Mouse (Mus musculus) heart, embryonic 16.5 days (tissue): ENCODE results near the gene Ninj1. TPM values are rescaled to one million over a fixed set of nuclear protein-coding genes. Genes with fewer than 3 reads are reported as not detected.
A peak's percentile ranks its signal among the peaks of the same experiment; 100 is the strongest.

ENCODE experiments used
- ATAC-seq: fragments of 200-750 bp; cut with Nextera tagmentation; replicated peaks from 2 replicates; pipeline ENCODE4 v1.8.0; 2017; ENCODE audit warnings: moderate number of reproducible peaks; ENCODE audit not compliant: insufficient read depth, low FRiP score; ENCODE audit errors: extremely low read depth
- H3K27ac ChIP-seq: fragments of 300-500 bp; sonication (generic); 2 replicates; pipeline ENCODE4 v1.5.1; 2014; ENCODE audit warnings: mild to moderate bottlenecking, low read length, control low read depth, moderate library complexity
- H3K27me3 ChIP-seq: fragments of 300-500 bp; sonication (generic); 2 replicates; pipeline ENCODE4 v1.6.1; 2014; ENCODE audit warnings: low read length, mixed read lengths; ENCODE audit not compliant: control insufficient read depth, insufficient read depth
- H3K36me3 ChIP-seq: fragments of 300-500 bp; sonication (generic); 2 replicates; pipeline ENCODE4 v1.6.1; 2014; ENCODE audit not compliant: control insufficient read depth, insufficient read depth
- H3K4me1 ChIP-seq: fragments of 300-500 bp; sonication (generic); 2 replicates; pipeline ENCODE4 v1.6.1; 2014; ENCODE audit warnings: low read length, mixed read lengths; ENCODE audit not compliant: control insufficient read depth, insufficient read depth
- H3K4me2 ChIP-seq: fragments of 300-500 bp; sonication (generic); 2 replicates; pipeline ENCODE4 v1.6.1; 2014; ENCODE audit warnings: low read depth, mild to moderate bottlenecking, control low read depth, low read length
- H3K4me3 ChIP-seq: fragments of 300-500 bp; sonication (generic); 2 replicates; pipeline ENCODE4 v1.5.1; 2014; ENCODE audit warnings: mild to moderate bottlenecking, control low read depth, low read length
- H3K9ac ChIP-seq: fragments of 300-500 bp; sonication (generic); 2 replicates; pipeline ENCODE4 v1.6.1; 2014; ENCODE audit warnings: low read length, control low read depth
- H3K9me3 ChIP-seq: fragments of 300-500 bp; sonication (generic); replicated peaks from 2 replicates; pipeline ENCODE4 v1.6.1; 2016; ENCODE audit warnings: low read length; ENCODE audit not compliant: control insufficient read depth
- WGBS: fragments of 180-500 bp; shearing (Covaris S2); extraction: QIAGEN DNeasy Blood & Tissue Kit; methylation state at CpG from one replicate; pipeline ENCODE4 v1.1.7; 2014; 5-methylcytosine and 5-hydroxymethylcytosine counted together
- polyA plus RNA-seq: library from polyadenylated mRNA; unstranded; fragments of >200 nt; fragmentation: Nextera tagmentation; extraction: Ambion mirVana; gene quantifications from 2 replicates; pipeline ENCODE4 v1.2.1, GENCODE M21; 2015

Ninj1 gene
- polyA plus RNA-seq, 1 experiment from 2014 or later = 78.8 TPM

DNA sequence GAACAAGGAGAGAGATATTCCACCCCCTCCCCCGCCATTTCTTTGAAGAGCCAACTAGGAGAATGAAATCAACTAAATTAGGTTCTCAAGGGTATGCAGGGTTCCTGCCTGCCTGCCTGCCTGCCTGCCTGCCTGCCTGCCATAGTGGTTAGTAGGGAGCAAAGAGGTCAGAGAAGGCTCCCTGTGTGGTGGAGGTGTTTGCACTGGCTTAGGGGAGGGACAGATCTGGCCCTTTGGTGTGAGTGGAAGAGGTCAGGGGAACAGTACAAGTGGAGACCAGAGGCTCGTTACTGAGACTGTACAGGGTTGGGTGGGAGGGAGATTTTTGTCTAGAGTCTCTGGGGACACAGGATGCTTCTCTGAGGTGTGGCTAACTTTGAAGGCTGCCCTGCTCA, 1.7 kb downstream of the Ninj1 start:
- WGBS = 52% methylated on average over 2 of the region's 2 CpGs
- Histone ChIP-seq H3K36me3 (no peaks in the 10 kb centered on the region), H3K27ac (no peak overlapping the region), H3K4me3 (no peak overlapping the region), H3K4me1 (peaks cover 51% of the 10 kb centered on the region), H3K9ac (no peak overlapping the region), H3K9me3 (no peaks in the 10 kb centered on the region; the same call in 1 of the 2 replicates), H3K4me2 (peak overlapping the region; percentile 94; the same call in 1 of the 2 replicates), H3K27me3 (no peaks in the 10 kb centered on the region)
- no peak for ATAC-seq

DNA sequence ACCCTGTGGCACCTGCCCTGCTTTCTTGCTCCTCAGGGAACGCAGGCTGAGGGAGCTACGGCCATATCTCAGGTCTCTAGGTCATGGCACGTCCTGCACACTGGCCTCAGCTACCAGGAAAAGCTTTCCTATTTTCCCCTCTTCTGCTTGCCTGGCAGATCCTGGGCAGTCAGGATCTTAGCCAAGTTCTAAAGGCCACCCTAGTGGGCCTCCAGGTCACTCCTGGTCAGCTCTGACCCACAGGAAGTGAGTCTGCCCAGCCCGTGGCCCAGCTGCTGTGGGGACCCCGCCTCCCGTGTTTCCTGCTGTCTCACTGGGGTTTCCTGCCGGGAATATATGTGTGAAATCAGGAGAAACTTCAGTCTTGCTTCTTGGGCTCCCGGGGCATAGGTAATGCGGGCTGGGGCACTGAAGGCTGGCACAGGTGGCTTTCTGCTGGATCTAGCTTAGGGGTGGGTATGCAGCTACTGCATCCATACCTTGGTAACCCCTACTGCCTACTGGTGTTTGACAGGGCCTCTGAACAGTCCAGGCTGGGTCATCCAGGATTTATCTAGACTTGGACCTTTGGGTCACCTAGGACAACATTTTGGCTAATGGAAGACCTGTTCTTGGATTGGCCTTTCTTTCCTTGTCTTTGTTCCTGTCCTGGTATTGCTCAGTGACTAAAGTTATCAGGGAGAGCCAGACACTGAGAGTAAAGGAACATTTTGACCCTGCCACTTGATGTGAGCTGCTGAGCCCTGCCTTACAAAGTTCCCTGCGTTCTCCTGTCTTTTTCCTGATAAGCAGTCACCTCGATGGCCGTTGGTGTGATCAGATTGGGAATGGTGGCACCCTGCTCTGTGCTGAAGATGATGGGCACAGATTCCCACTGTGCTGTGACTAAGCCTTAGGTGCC, 2.9 kb downstream of the Ninj1 start:
- no peak for ATAC-seq
- Histone ChIP-seq H3K27ac (no peak overlapping the region), H3K36me3 (peaks cover 5% of the 10 kb centered on the region; the same call in 1 of the 2 replicates), H3K4me3 (no peak overlapping the region), H3K27me3 (no peaks in the 10 kb centered on the region), H3K9me3 (no peaks in the 10 kb centered on the region), H3K9ac (peak overlapping the region; percentile 6; the same call in 1 of the 2 replicates), H3K4me2 (no peak overlapping the region), H3K4me1 (peaks cover 51% of the 10 kb centered on the region)
- WGBS = 46% methylated on average over 12 of the region's 12 CpGs

DNA sequence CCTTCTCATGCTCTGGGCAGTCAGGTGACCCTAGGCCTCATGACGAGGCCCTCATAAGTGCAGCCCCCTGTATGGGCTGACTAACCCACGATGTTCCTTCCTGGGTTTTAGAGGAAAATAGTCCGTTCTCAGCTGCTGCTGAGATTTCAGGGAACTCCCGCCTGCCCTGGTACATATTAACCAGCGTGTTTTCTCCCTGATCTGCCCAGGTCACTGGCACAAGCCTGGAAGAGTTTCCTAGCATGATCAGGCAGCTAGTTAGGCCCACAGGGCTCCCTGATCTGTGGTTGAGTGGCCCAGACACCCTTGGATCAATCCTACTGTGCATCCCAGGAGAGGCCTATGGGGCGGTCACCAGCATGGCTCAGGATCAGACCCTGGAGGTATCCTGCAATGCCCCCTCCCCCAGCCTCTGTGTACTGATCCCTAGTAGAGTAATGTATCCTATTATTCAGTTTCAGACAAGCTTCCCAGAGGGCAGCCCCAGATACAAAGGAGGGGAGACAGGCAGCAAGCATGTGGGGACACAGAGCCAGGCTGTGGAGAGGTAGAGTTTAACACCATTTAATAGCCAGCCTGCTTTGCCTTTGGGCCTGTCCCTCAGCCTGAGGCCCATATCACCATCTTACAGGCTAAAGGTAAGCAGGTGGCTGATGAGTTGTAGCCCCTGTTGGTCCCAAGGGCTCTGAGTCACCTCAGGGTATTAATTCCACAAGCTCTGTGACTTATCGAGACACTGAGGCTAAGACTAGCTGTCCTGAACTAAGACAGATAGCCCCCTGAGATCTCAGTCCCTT, 3.8 kb downstream of the Ninj1 start:
- Histone ChIP-seq H3K4me3 (no peak overlapping the region), H3K36me3 (peaks cover 8% of the 10 kb centered on the region; the same call in 1 of the 2 replicates), H3K27me3 (no peaks in the 10 kb centered on the region), H3K27ac (no peak overlapping the region), H3K4me1 (peaks cover 51% of the 10 kb centered on the region), H3K9ac (peak overlapping the region; percentile 6; the same call in 1 of the 2 replicates), H3K4me2 (no peak overlapping the region), H3K9me3 (no peaks in the 10 kb centered on the region)
- ATAC-seq = no peak
- WGBS = 77% methylated on average over 7 of the region's 7 CpGs

- Histone ChIP-seq H3K27ac (no peak overlapping the region), H3K9ac (peak overlapping the region; percentile 6; the same call in 1 of the 2 replicates), H3K27me3 (no peaks in the 10 kb centered on the region), H3K9me3 (no peaks in the 10 kb centered on the region), H3K36me3 (peaks cover 8% of the 10 kb centered on the region), H3K4me2 (no peak overlapping the region), H3K4me3 (no peak overlapping the region), H3K4me1 (peaks cover 52% of the 10 kb centered on the region)
- WGBS = 52% methylated on average over 5 of the region's 5 CpGs
- ATAC-seq = no peak
Observed at GRCm38 (mm10) chr13:49191673-49192035, 4.4 kb downstream of the Ninj1 start.

- Histone ChIP-seq H3K9me3 (no peaks in the 10 kb centered on the region), H3K4me2 (no peak overlapping the region), H3K9ac (no peak overlapping the region), H3K4me3 (no peak overlapping the region), H3K27me3 (no peaks in the 10 kb centered on the region), H3K4me1 (peaks cover 50% of the 10 kb centered on the region), H3K27ac (no peak overlapping the region), H3K36me3 (peaks cover 8% of the 10 kb centered on the region)
- WGBS = 65% methylated on average over 16 of the region's 16 CpGs
- ATAC-seq = no peak
Observed at GRCm38 (mm10) chr13:49192156-49192855, 5.0 kb downstream of the Ninj1 start.

DNA sequence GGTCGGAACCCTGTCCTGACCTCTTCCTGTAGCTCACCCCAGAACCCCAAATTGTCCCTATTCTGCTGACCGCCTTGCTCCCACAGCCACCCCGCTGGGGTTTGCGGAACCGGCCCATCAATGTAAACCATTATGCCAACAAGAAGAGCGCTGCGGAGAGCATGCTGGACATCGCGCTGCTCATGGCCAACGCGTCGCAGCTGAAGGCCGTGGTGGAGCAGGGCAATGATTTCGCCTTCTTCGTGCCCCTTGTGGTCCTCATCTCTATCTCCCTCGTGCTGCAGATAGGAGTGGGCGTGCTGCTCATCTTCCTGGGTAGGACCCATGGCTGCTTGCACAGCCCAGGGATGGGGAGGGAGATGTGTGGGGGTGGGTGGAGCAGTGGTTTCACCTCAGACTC, 6.4 kb downstream of the Ninj1 start:
- 90% methylated on average over 17 of the region's 17 CpGs for WGBS
- Histone ChIP-seq H3K9ac (no peak overlapping the region), H3K4me2 (no peak overlapping the region), H3K9me3 (no peaks in the 10 kb centered on the region), H3K36me3 (peaks cover 8% of the 10 kb centered on the region), H3K4me3 (no peak overlapping the region), H3K4me1 (peaks cover 44% of the 10 kb centered on the region), H3K27ac (no peak overlapping the region), H3K27me3 (no peaks in the 10 kb centered on the region)
- no peak for ATAC-seq

DNA sequence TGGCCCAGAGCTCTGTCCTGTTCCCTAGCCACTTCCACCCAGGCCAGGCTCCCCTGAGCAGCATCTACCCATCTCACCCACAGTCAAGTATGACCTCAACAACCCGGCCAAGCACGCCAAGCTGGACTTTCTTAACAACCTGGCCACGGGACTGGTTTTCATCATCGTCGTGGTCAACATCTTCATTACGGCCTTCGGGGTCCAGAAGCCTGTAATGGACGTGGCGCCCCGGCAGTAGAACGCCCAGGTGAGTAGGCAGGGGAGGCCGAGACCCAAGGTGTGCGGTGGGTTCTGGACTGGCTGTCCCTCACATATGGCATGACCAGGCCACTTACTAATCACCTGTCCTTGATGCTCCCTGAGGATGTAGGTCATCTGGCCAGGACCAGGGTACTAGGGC, 7.5 kb downstream of the Ninj1 start:
- H3K27me3 ChIP-seq = no peaks in the 10 kb centered on the region
- peaks cover 35% of the 10 kb centered on the region for H3K4me1 ChIP-seq
- H3K36me3 ChIP-seq = peaks cover 8% of the 10 kb centered on the region
- H3K27ac ChIP-seq = no peak overlapping the region
- no peak overlapping the region for H3K9ac ChIP-seq
- ATAC-seq = no peak
- H3K4me2 ChIP-seq = no peak overlapping the region
- no peaks in the 10 kb centered on the region for H3K9me3 ChIP-seq
- H3K4me3 ChIP-seq = no peak overlapping the region
- 92% methylated on average over 13 of the region's 13 CpGs for WGBS

DNA sequence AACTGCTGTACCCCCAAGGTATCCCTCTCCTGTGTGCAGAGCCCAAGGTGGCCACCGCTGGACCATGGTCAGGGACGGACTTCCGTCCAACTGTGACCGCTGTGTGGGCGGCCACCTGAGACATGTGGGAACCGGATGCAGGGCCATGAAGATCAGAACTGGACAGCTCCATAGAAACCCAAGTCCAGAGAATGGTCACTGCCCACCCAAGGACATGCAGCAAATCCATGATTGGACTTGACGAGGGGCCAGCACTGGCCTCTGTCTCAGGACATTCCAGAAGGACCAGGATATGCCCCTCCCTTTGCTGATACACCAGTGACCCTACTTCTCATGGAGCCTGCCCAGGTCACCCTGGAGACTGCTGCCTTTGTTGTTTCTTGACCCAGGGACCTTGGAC, 8.4 kb downstream of the Ninj1 start:
- no peak overlapping the region for H3K9ac ChIP-seq
- H3K4me1 ChIP-seq = peaks cover 29% of the 10 kb centered on the region
- peaks cover 8% of the 10 kb centered on the region for H3K36me3 ChIP-seq
- no peak overlapping the region for H3K27ac ChIP-seq
- H3K4me3 ChIP-seq = no peak overlapping the region
- no peak overlapping the region for H3K4me2 ChIP-seq
- 85% methylated on average over 7 of the region's 7 CpGs for WGBS
- H3K9me3 ChIP-seq = no peaks in the 10 kb centered on the region
- no peak for ATAC-seq
- no peaks in the 10 kb centered on the region for H3K27me3 ChIP-seq
